Mouse (Mus musculus): ENCODE results near the gene Pfkp. TPM values are rescaled to one million over a fixed set of nuclear protein-coding genes. Genes with fewer than 3 reads are reported as not detected.

Gene Pfkp
- polyA plus RNA-seq, 1 experiment from 2014 or later, result 26.7 TPM

- peaks cover 14% of the 10 kb centered on the region for H3K4me1 ChIP-seq
- WGBS, result 91% methylated on average over 3 of the region's 3 CpGs
- ATAC-seq (ENCODE audit: insufficient number of reproducible peaks, low FRiP score, low TSS enrichment, low read depth), result no peak
- no peak overlapping the region for H3K4me2 ChIP-seq
- H3K36me3 ChIP-seq, result no peaks in the 10 kb centered on the region
- H3K27me3 ChIP-seq, result no peaks in the 10 kb centered on the region
- no peak overlapping the region for H3K9ac ChIP-seq
- H3K9me3 ChIP-seq, result no peaks in the 10 kb centered on the region
- no peak overlapping the region for H3K4me3 ChIP-seq
- no peak overlapping the region for H3K27ac ChIP-seq
Observed at GRCm38 (mm10) chr13:6627352-6627751, 21.2 kb downstream of the Pfkp start.

GRCm38 (mm10) chr13:6626508-6627114 is 22.0 kb downstream of the Pfkp start:
- WGBS, result 65% methylated on average over 4 of the region's 4 CpGs
- Histone ChIP-seq H3K4me1 (peaks cover 8% of the 10 kb centered on the region), H3K4me2 (no peak overlapping the region), H3K9me3 (no peaks in the 10 kb centered on the region), H3K36me3 (no peaks in the 10 kb centered on the region), H3K4me3 (no peak overlapping the region), H3K27me3 (no peaks in the 10 kb centered on the region), H3K27ac (no peak overlapping the region), H3K9ac (no peak overlapping the region)
- no peak for ATAC-seq (ENCODE audit: insufficient number of reproducible peaks, low FRiP score, low TSS enrichment, low read depth)

- H3K9me3 ChIP-seq, result no peaks in the 10 kb centered on the region
- 74% methylated on average over 3 of the region's 3 CpGs for WGBS
- peaks cover 5% of the 10 kb centered on the region; the same call in 1 of the 2 replicates for H3K4me1 ChIP-seq
- H3K9ac ChIP-seq, result no peak overlapping the region
- no peaks in the 10 kb centered on the region for H3K27me3 ChIP-seq
- H3K36me3 ChIP-seq, result no peaks in the 10 kb centered on the region
- H3K4me2 ChIP-seq, result no peak overlapping the region
- H3K4me3 ChIP-seq, result no peak overlapping the region
- H3K27ac ChIP-seq, result no peak overlapping the region
- no peak for ATAC-seq (ENCODE audit: insufficient number of reproducible peaks, low FRiP score, low TSS enrichment, low read depth)
Observed at GRCm38 (mm10) chr13:6625942-6626341, 22.6 kb downstream of the Pfkp start.

GRCm38 (mm10) chr13:6624604-6625003 is 24.0 kb downstream of the Pfkp start:
- no peak for ATAC-seq (ENCODE audit: insufficient number of reproducible peaks, low FRiP score, low TSS enrichment, low read depth)
- Histone ChIP-seq H3K36me3 (no peaks in the 10 kb centered on the region), H3K4me2 (no peak overlapping the region), H3K27ac (no peak overlapping the region), H3K9me3 (no peaks in the 10 kb centered on the region), H3K4me3 (no peak overlapping the region), H3K9ac (no peak overlapping the region), H3K4me1 (no peaks in the 10 kb centered on the region; the same call in 1 of the 2 replicates), H3K27me3 (no peaks in the 10 kb centered on the region)
- 74% methylated on average over 2 of the region's 2 CpGs for WGBS

- H3K9me3 ChIP-seq, result no peaks in the 10 kb centered on the region
- no peaks in the 10 kb centered on the region for H3K4me1 ChIP-seq
- no peak for ATAC-seq (ENCODE audit: insufficient number of reproducible peaks, low FRiP score, low TSS enrichment, low read depth)
- H3K36me3 ChIP-seq, result no peaks in the 10 kb centered on the region
- H3K9ac ChIP-seq, result no peak overlapping the region
- no peak overlapping the region for H3K27ac ChIP-seq
- no peak overlapping the region for H3K4me3 ChIP-seq
- no peaks in the 10 kb centered on the region for H3K27me3 ChIP-seq
- H3K4me2 ChIP-seq, result no peak overlapping the region
- WGBS, result 71% methylated on average over 4 of the region's 4 CpGs
Observed at GRCm38 (mm10) chr13:6624121-6624520, 24.5 kb downstream of the Pfkp start.

- Histone ChIP-seq H3K36me3 (no peaks in the 10 kb centered on the region), H3K27me3 (no peaks in the 10 kb centered on the region), H3K4me1 (no peaks in the 10 kb centered on the region), H3K9ac (no peak overlapping the region), H3K27ac (no peak overlapping the region), H3K4me2 (no peak overlapping the region), H3K9me3 (no peaks in the 10 kb centered on the region), H3K4me3 (no peak overlapping the region)
- 95% methylated on average over 20 of the region's 20 CpGs for WGBS
- ATAC-seq (ENCODE audit: insufficient number of reproducible peaks, low FRiP score, low TSS enrichment, low read depth), result no peak
Observed at GRCm38 (mm10) chr13:6621831-6622230, 26.7 kb downstream of the Pfkp start.

GRCm38 (mm10) chr13:6620250-6620649 is 28.3 kb downstream of the Pfkp start:
- WGBS, result 81% methylated on average over 3 of the region's 3 CpGs
- Histone ChIP-seq H3K4me2 (no peak overlapping the region), H3K4me1 (no peaks in the 10 kb centered on the region), H3K36me3 (no peaks in the 10 kb centered on the region), H3K9me3 (no peaks in the 10 kb centered on the region), H3K4me3 (no peak overlapping the region), H3K9ac (no peak overlapping the region), H3K27ac (no peak overlapping the region), H3K27me3 (no peaks in the 10 kb centered on the region)
- no peak for ATAC-seq (ENCODE audit: insufficient number of reproducible peaks, low FRiP score, low TSS enrichment, low read depth)

GRCm38 (mm10) chr13:6618711-6619110 is 29.9 kb downstream of the Pfkp start:
- H3K4me3 ChIP-seq, result no peak overlapping the region
- no peaks in the 10 kb centered on the region for H3K27me3 ChIP-seq
- no peaks in the 10 kb centered on the region for H3K4me1 ChIP-seq
- no peak overlapping the region for H3K27ac ChIP-seq
- H3K9me3 ChIP-seq, result no peaks in the 10 kb centered on the region
- no peak overlapping the region for H3K4me2 ChIP-seq
- no peaks in the 10 kb centered on the region for H3K36me3 ChIP-seq
- no peak for ATAC-seq (ENCODE audit: insufficient number of reproducible peaks, low FRiP score, low TSS enrichment, low read depth)
- no peak overlapping the region for H3K9ac ChIP-seq
- 92% methylated on average over 3 of the region's 3 CpGs for WGBS

GRCm38 (mm10) chr13:6613690-6614445 is 34.7 kb downstream of the Pfkp start:
- H3K9me3 ChIP-seq, result no peaks in the 10 kb centered on the region
- H3K27me3 ChIP-seq, result no peaks in the 10 kb centered on the region
- no peak for ATAC-seq (ENCODE audit: insufficient number of reproducible peaks, low FRiP score, low TSS enrichment, low read depth)
- H3K27ac ChIP-seq, result no peak overlapping the region
- H3K9ac ChIP-seq, result no peak overlapping the region
- WGBS, result 84% methylated on average over 5 of the region's 5 CpGs
- H3K36me3 ChIP-seq, result no peaks in the 10 kb centered on the region
- H3K4me3 ChIP-seq, result no peak overlapping the region
- H3K4me2 ChIP-seq, result no peak overlapping the region
- no peaks in the 10 kb centered on the region for H3K4me1 ChIP-seq

GRCm38 (mm10) chr13:6602786-6603409 is 45.7 kb downstream of the Pfkp start:
- WGBS, result 82% methylated on average over 10 of the region's 10 CpGs
- H3K36me3 ChIP-seq, result no peaks in the 10 kb centered on the region
- ATAC-seq (ENCODE audit: insufficient number of reproducible peaks, low FRiP score, low TSS enrichment, low read depth), result no peak

GRCm38 (mm10) chr13:6601676-6602075 is 46.9 kb downstream of the Pfkp start:
- Histone ChIP-seq H3K27me3 (no peaks in the 10 kb centered on the region), H3K4me3 (no peak overlapping the region), H3K4me2 (no peak overlapping the region), H3K36me3 (no peaks in the 10 kb centered on the region), H3K9ac (no peak overlapping the region), H3K4me1 (no peaks in the 10 kb centered on the region), H3K27ac (no peak overlapping the region), H3K9me3 (no peaks in the 10 kb centered on the region)
- 52% methylated on average over 2 of the region's 2 CpGs for WGBS
- ATAC-seq (ENCODE audit: insufficient number of reproducible peaks, low FRiP score, low TSS enrichment, low read depth), result no peak

More at GRCm38 (mm10) chr13:6602786-6603409, 45.7 kb downstream of the Pfkp start:
- H3K4me2 ChIP-seq, result no peak overlapping the region
- H3K4me1 ChIP-seq, result no peaks in the 10 kb centered on the region
- H3K27ac ChIP-seq, result no peak overlapping the region
- no peaks in the 10 kb centered on the region for H3K27me3 ChIP-seq
- no peak overlapping the region for H3K4me3 ChIP-seq
- no peak overlapping the region for H3K9ac ChIP-seq
- H3K9me3 ChIP-seq, result no peaks in the 10 kb centered on the region

- Histone ChIP-seq H3K9me3 (no peaks in the 10 kb centered on the region), H3K27me3 (no peaks in the 10 kb centered on the region), H3K4me1 (no peaks in the 10 kb centered on the region), H3K27ac (no peak overlapping the region), H3K4me2 (no peak overlapping the region), H3K4me3 (no peak overlapping the region), H3K36me3 (no peaks in the 10 kb centered on the region), H3K9ac (no peak overlapping the region)
- 74% methylated on average over 8 of the region's 8 CpGs for WGBS
- ATAC-seq (ENCODE audit: insufficient number of reproducible peaks, low FRiP score, low TSS enrichment, low read depth), result no peak
Observed at GRCm38 (mm10) chr13:6600626-6601025, 48.0 kb downstream of the Pfkp start.
